Mouse (Mus musculus) E14TG2a.4 (cell line): ENCODE measurements around the gene Ttyh2.

Experiments
- CTCF ChIP-seq: conservative IDR thresholded peaks from 2 replicates; pipeline ENCODE4 v1.5.1; 2014; ENCODE audit warnings: low read length
- POU5F1 ChIP-seq: IDR thresholded peaks from 2 replicates; pipeline ENCODE4 v1.6.1; 2014; ENCODE audit warnings: low read length, borderline replicate concordance

GRCm38 (mm10) chr11:114626071-114626690 lies 49.0 kb upstream of the Ttyh2 start:
- TF ChIP-seq CTCF (no peak), POU5F1 (no peak)
